Mouse (Mus musculus) midbrain, embryonic 12.5 days (tissue): ENCODE data around the gene Plk3. TPM values are rescaled to one million over a fixed set of nuclear protein-coding genes. Genes with fewer than 3 reads are reported as not detected.
"Not testable (repeated sequence)": the region's sequence is repeated elsewhere in the genome, so short reads cannot be mapped to it uniquely, and the experiment has no call there.

Experiments
- ATAC-seq: fragments of 200-750 bp; cut with Nextera tagmentation; 2 replicates; pipeline ENCODE4 v1.8.0; 2017; ENCODE audit warnings: low read depth, moderate TSS enrichment, moderate library complexity; ENCODE audit not compliant: low FRiP score
- H3K27ac ChIP-seq: fragments of 300-500 bp; sonication (generic); replicated peaks from 2 replicates; pipeline ENCODE4 v1.5.1; 2016; ENCODE audit warnings: mild to moderate bottlenecking
- H3K27me3 ChIP-seq: fragments of 300-500 bp; sonication (generic); 2 replicates; pipeline ENCODE4 v1.6.1; 2016; ENCODE audit warnings: mild to moderate bottlenecking
- H3K36me3 ChIP-seq: fragments of 300-500 bp; sonication (generic); 2 replicates; pipeline ENCODE4 v1.6.1; 2016
- H3K4me1 ChIP-seq: fragments of 300-500 bp; sonication (generic); 2 replicates; pipeline ENCODE4 v1.6.1; 2016
- H3K4me2 ChIP-seq: fragments of 300-500 bp; sonication (generic); replicated peaks from 2 replicates; pipeline ENCODE4 v1.6.1; 2016; ENCODE audit warnings: mild to moderate bottlenecking, moderate library complexity
- H3K4me3 ChIP-seq: fragments of 300-500 bp; sonication (generic); 2 replicates; pipeline ENCODE4 v1.5.1; 2016; ENCODE audit warnings: mild to moderate bottlenecking
- H3K9ac ChIP-seq: fragments of 300-500 bp; sonication (generic); replicated peaks from 2 replicates; pipeline ENCODE4 v1.6.1; 2016; ENCODE audit warnings: mild to moderate bottlenecking, moderate library complexity
- H3K9me3 ChIP-seq: fragments of 300-500 bp; sonication (generic); 2 replicates; pipeline ENCODE4 v1.6.1; 2016; ENCODE audit warnings: mild to moderate bottlenecking
- WGBS: fragments of 180-500 bp; shearing (Covaris S2); methylation state at CpG from one replicate; pipeline ENCODE4 v1.1.7; 2016; 5-methylcytosine and 5-hydroxymethylcytosine counted together
- polyA plus RNA-seq: library from polyadenylated mRNA; unstranded; fragments of >200 nt; fragmentation: Nextera tagmentation; extraction: Ambion mirVana; gene quantifications from 2 replicates; pipeline ENCODE4 v1.2.1, GENCODE M21; 2016

The Plk3 gene
- polyA plus RNA-seq = 33.1 and 40.4 TPM in 2 replicates

DNA sequence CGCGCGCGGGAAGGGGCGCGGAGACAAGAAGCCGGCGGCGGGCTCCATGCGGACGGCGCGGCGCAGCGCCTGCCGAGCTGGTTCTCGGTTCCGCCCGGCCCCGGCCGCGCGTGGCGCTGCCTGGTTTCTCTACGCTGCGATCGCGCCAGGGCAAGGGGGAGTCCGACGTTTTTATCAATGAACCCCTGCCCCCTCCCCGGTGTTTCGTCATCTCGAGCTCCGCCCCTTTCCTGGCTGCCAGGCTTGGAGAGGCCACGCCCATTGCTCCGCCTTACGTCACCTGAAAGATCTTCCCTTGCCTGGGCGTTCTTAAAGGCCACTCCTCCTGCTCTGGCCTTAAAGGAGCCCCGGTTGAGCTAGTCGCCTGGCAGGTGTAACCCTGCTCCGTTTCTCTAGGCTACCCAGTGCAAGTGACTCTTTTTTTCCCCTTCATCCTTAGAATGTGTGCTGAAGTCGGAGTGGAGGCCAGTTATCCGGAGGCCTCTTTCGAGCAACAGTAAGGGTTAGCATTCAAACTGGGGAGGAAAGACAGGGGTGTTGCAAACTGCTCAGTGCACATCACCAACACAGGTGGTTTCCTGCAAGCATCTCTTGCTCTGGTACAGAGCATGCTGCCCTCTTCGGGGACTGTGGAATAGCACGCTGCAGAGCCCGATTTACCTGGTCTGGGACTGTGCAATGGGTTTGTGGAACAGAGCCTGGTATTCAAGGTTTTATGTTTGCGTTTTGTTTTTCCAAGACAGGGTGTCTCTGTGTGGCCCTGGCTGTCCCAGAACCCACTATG is at the start of gene Plk3:
TSS of gene Plk3 (minus strand) at position 147 of the 784 bp plus-strand sequence.
- H3K36me3 ChIP-seq = peaks cover 8% of the 10 kb centered on the region
- peaks cover 36% of the 10 kb centered on the region for H3K4me1 ChIP-seq
- H3K27ac ChIP-seq = peak within 1 kb of the TSS; percentile 71

DNA sequence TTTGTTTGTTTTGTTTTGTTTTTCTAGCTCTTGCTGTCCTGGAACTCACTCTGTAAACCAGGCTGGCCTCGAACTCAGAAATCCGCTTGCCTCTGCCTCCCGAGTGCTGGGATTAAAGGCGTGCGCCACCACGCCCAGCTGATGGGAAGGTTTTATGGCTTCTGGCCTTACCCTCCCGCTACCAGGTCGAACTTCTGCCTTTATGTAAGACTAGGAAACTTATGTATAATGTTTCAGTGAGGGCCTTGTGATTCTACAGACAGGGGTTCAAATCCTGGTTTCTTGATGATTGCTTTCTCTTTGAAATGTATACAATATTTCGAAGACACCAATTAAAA is 49.0 kb upstream of the Plk3 start:
- ATAC-seq = peak; percentile 54
- Histone ChIP-seq H3K9ac (peak overlapping the region; percentile 63), H3K4me1 (peaks cover 23% of the 10 kb centered on the region), H3K27ac (0 out of 2 replicates have a peak overlapping the region, but pooled peaks have one; percentile 42), H3K4me2 (peak overlapping the region; percentile 76), H3K4me3 (peak overlapping the region; percentile 70), H3K36me3 (peaks cover 22% of the 10 kb centered on the region)
- H3K27me3 ChIP-seq, H3K9me3 ChIP-seq: not testable (repeated sequence)
- 14% methylated on average over 9 of the region's 9 CpGs for WGBS

More for the DNA sequence above, at the start of gene Plk3:
- H3K9me3 ChIP-seq = no peaks in the 10 kb centered on the region
- H3K4me2 ChIP-seq = peak within 1 kb of the TSS; percentile 84
- 1% methylated on average over 48 of the region's 48 CpGs for WGBS
- H3K9ac ChIP-seq = peak within 1 kb of the TSS; percentile 78
- peak; percentile 84 for ATAC-seq
- H3K4me3 ChIP-seq = peak within 1 kb of the TSS; percentile 88
- peaks cover 5% of the 10 kb centered on the region; the same call in 1 of the 2 replicates for H3K27me3 ChIP-seq

GRCm38 (mm10) chr4:117181863-117182758 is 48.3 kb upstream of the Plk3 start, which contains the start of gene Kif2c:
Gene Kif2c (minus strand): TSS chr4:117182639.
- Histone ChIP-seq H3K27me3 (peaks cover 9% of the 10 kb centered on the region; the same call in 1 of the 2 replicates), H3K27ac (peak within 1 kb of the TSS; percentile 42; the same call in 1 of the 2 replicates), H3K36me3 (peaks cover 28% of the 10 kb centered on the region), H3K4me2 (peak within 1 kb of the TSS; percentile 76), H3K9me3 (no peaks in the 10 kb centered on the region), H3K4me3 (peak within 1 kb of the TSS; percentile 70), H3K4me1 (peaks cover 23% of the 10 kb centered on the region), H3K9ac (peak within 1 kb of the TSS; percentile 63)
- ATAC-seq = peak; percentile 97
- under 1% methylated on average over 42 of the region's 42 CpGs for WGBS

GRCm38 (mm10) chr4:117169936-117170335 is 36.2 kb upstream of the Plk3 start:
- Histone ChIP-seq H3K4me1 (no peaks in the 10 kb centered on the region), H3K36me3 (peaks cover 96% of the 10 kb centered on the region), H3K9me3 (no peaks in the 10 kb centered on the region), H3K9ac (no peak overlapping the region), H3K4me2 (no peak overlapping the region), H3K27ac (no peak overlapping the region), H3K27me3 (no peaks in the 10 kb centered on the region), H3K4me3 (no peak overlapping the region)
- no peak for ATAC-seq
- WGBS = 92% methylated on average over 5 of the region's 5 CpGs

GRCm38 (mm10) chr4:117161183-117161582 is 27.4 kb upstream of the Plk3 start:
- peaks cover 69% of the 10 kb centered on the region for H3K36me3 ChIP-seq
- no peaks in the 10 kb centered on the region for H3K4me1 ChIP-seq
- ATAC-seq = no peak
- no peak overlapping the region for H3K9ac ChIP-seq
- H3K9me3 ChIP-seq = no peaks in the 10 kb centered on the region
- no peak overlapping the region for H3K4me3 ChIP-seq
- WGBS = 74% methylated on average over 4 of the region's 4 CpGs
- no peak overlapping the region for H3K27ac ChIP-seq
- no peak overlapping the region for H3K4me2 ChIP-seq
- H3K27me3 ChIP-seq = no peaks in the 10 kb centered on the region

DNA sequence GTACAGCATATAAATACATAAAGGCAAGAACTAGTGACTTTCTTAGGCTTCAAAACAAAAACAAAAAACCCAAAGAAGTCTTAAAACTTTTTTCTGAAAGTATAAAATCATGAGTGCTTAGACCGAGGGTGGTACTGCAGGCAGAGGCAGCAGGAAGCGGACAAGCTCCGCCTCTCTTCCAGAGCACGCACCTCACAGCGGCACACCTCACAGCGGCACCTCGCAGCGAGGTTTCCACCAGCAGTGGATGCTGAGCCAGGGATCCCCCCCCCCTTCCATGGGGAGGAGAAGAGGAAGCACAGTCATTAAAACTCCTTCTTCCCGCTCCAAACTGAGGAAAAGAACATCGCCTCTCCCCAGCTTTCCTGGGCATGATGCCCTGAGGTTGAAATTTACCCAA is 25.9 kb upstream of the Plk3 start:
- Histone ChIP-seq H3K27ac (no peak overlapping the region), H3K36me3 (peaks cover 54% of the 10 kb centered on the region), H3K9ac (no peak overlapping the region), H3K27me3 (no peaks in the 10 kb centered on the region), H3K4me2 (no peak overlapping the region), H3K4me1 (peaks cover 5% of the 10 kb centered on the region; the same call in 1 of the 2 replicates), H3K4me3 (no peak overlapping the region), H3K9me3 (no peaks in the 10 kb centered on the region)
- ATAC-seq = no peak
- 87% methylated on average over 10 of the region's 10 CpGs for WGBS

DNA sequence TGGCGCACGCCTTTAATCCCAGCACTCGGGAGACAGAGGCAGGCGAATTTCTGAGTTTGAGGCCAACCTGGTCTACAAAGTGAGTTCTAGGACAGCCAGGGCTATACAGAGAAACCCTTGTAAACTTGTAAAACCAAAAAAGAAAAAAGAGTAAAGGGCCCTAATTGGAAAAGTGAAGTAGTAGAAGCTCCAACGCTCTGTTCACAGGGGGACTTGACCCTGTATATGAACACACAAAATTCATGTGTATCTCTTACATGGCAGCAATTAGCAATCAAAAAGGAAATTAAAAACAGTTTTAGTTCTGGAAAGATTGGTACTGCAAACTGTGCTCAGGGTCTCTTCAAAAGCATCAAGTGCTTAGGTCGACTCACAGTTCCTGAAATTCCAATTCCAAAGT is 22.6 kb upstream of the Plk3 start:
- no peaks in the 10 kb centered on the region for H3K9me3 ChIP-seq
- H3K27me3 ChIP-seq = no peaks in the 10 kb centered on the region
- WGBS = 32% methylated on average over 6 of the region's 6 CpGs
- H3K36me3 ChIP-seq = peaks cover 57% of the 10 kb centered on the region
- peak overlapping the region; percentile 86 for H3K4me2 ChIP-seq
- ATAC-seq = no peak
- H3K9ac ChIP-seq = no peak overlapping the region
- peaks cover 21% of the 10 kb centered on the region for H3K4me1 ChIP-seq
- peak overlapping the region; percentile 94; the same call in 1 of the 2 replicates for H3K27ac ChIP-seq
- peak overlapping the region; percentile 98 for H3K4me3 ChIP-seq

- under 1% methylated on average over 48 of the region's 52 CpGs for WGBS
- peaks cover 57% of the 10 kb centered on the region for H3K36me3 ChIP-seq
Measured at GRCm38 (mm10) chr4:117155792-117156355, 22.1 kb upstream of the Plk3 start, which contains the start of gene Rps8. Gene Rps8 (minus strand): TSS chr4:117156243.

GRCm38 (mm10) chr4:117155020-117155791 is 21.4 kb upstream of the Plk3 start:
- H3K36me3 ChIP-seq = peaks cover 58% of the 10 kb centered on the region
- no peak for ATAC-seq
- no peaks in the 10 kb centered on the region for H3K9me3 ChIP-seq
- H3K27me3 ChIP-seq = no peaks in the 10 kb centered on the region
- H3K27ac ChIP-seq = peak overlapping the region; percentile 94
- peak overlapping the region; percentile 86 for H3K4me2 ChIP-seq
- peak overlapping the region; percentile 98 for H3K4me3 ChIP-seq
- peak overlapping the region; percentile 88 for H3K9ac ChIP-seq
- peaks cover 21% of the 10 kb centered on the region for H3K4me1 ChIP-seq
- WGBS = 3% methylated on average over 44 of the region's 44 CpGs

More at GRCm38 (mm10) chr4:117155792-117156355, 22.1 kb upstream of the Plk3 start, which contains the start of gene Rps8:
- Histone ChIP-seq H3K9me3 (no peaks in the 10 kb centered on the region), H3K4me3 (peak within 1 kb of the TSS; percentile 98), H3K9ac (peak within 1 kb of the TSS; percentile 88), H3K4me1 (peaks cover 21% of the 10 kb centered on the region), H3K27ac (peak within 1 kb of the TSS; percentile 94), H3K27me3 (no peaks in the 10 kb centered on the region), H3K4me2 (peak within 1 kb of the TSS; percentile 86)
- peak; percentile 93 for ATAC-seq

GRCm38 (mm10) chr4:117152714-117153113 is 19.0 kb upstream of the Plk3 start:
- Histone ChIP-seq H3K4me1 (peaks cover 21% of the 10 kb centered on the region), H3K36me3 (peaks cover 55% of the 10 kb centered on the region), H3K4me3 (no peak overlapping the region), H3K27ac (no peak overlapping the region), H3K9me3 (no peaks in the 10 kb centered on the region), H3K4me2 (no peak overlapping the region), H3K27me3 (no peaks in the 10 kb centered on the region), H3K9ac (no peak overlapping the region)
- ATAC-seq = no peak
- 92% methylated on average over 5 of the region's 5 CpGs for WGBS

GRCm38 (mm10) chr4:117151416-117151815 is 17.7 kb upstream of the Plk3 start:
- no peaks in the 10 kb centered on the region for H3K27me3 ChIP-seq
- H3K4me3 ChIP-seq = no peak overlapping the region
- H3K4me2 ChIP-seq = no peak overlapping the region
- H3K4me1 ChIP-seq = peaks cover 21% of the 10 kb centered on the region
- H3K27ac ChIP-seq = no peak overlapping the region
- 80% methylated on average over 1 of the region's 1 CpGs for WGBS
- no peak overlapping the region for H3K9ac ChIP-seq
- peaks cover 55% of the 10 kb centered on the region for H3K36me3 ChIP-seq
- H3K9me3 ChIP-seq = no peaks in the 10 kb centered on the region
- no peak for ATAC-seq
